Mouse (Mus musculus): ENCODE measurements around the gene Rpl24.

DNA sequence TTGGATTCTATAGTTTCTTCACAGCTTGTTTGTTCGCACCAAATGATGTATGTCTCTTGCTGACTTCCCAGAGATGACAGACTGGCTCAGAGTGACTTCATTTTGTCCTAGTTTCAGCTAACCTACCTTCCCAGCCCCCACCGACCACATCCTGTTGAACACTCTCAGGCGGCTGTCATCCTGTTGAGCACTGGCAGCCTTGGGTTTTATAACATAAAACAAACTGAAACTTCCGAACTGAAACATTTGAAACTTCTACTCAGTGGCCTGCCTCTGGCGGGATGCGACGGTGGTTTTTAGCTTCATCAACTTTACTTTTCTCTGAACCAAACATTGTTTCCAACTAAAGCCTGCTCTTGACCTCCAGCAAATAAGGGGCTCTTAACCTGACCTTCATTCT is 17.1 kb upstream of the Rpl24 start:
- TF ChIP-seq GATA1 (IDR thresholded peaks at IDR 0.05; ENCODE audit: low read length): no peak
- TF ChIP-seq TAL1 (IDR thresholded peaks at IDR 0.05; ENCODE audit: low read length): no peak

Measured in erythroblast, embryonic 14.5 days (primary cell).